Mouse (Mus musculus) erythroblast, embryonic 14.5 days (primary cell): ENCODE data around the gene Polr1d.

Experiments used
- GATA1 ChIP-seq: IDR thresholded peaks from 2 replicates; pipeline ENCODE4 v1.6.1; 2012; ENCODE audit warnings: low read length, inconsistent platforms, mixed read lengths
- TAL1 ChIP-seq: IDR thresholded peaks from 3 replicates; pipeline ENCODE4 v1.6.1; 2012; ENCODE audit warnings: low read length, inconsistent platforms, mixed read lengths

GRCm38 (mm10) chr5:147096586-147096985 is 19.7 kb downstream of the Polr1d start:
- no peak for TF ChIP-seq GATA1
- TF ChIP-seq TAL1: no peak
